Mouse (Mus musculus) cerebellum, adult 2 months (tissue): ENCODE results near the gene Itgb6. TPM values are rescaled to one million over a fixed set of nuclear protein-coding genes. Genes with fewer than 3 reads are reported as not detected.

ENCODE experiments used
- DNase-seq, 2 experiments: peaks; one replicate each; pipeline ENCODE4 v3.0.0; 2021
- H3K27ac ChIP-seq: fragments of 200-500 bp; 2 replicates; pipeline ENCODE4 v1.5.1; 2012; ENCODE audit warnings: low read length, control low read depth, inconsistent platforms; ENCODE audit not compliant: insufficient read depth
- H3K27me3 ChIP-seq: fragments of 200-500 bp; 2 replicates; pipeline ENCODE4 v1.6.1; 2012; ENCODE audit warnings: inconsistent platforms, mild to moderate bottlenecking, low read length, moderate library complexity; ENCODE audit not compliant: control insufficient read depth, insufficient read depth
- H3K4me1 ChIP-seq: fragments of 200-500 bp; 2 replicates; pipeline ENCODE4 v1.6.1; 2011; ENCODE audit warnings: low read length; ENCODE audit not compliant: control insufficient read depth, insufficient read depth
- H3K4me3 ChIP-seq: fragments of 200-500 bp; replicated peaks from 2 replicates; pipeline ENCODE3; 2011; ENCODE audit warnings: mild to moderate bottlenecking, low read depth, low read length, control low read depth; ENCODE audit not compliant: insufficient read depth
- CTCF ChIP-seq: fragments of 200-500 bp; IDR thresholded peaks from 2 replicates; pipeline ENCODE4 v1.5.1; 2011; ENCODE audit warnings: low read depth, mild to moderate bottlenecking, control low read depth, low read length, moderate library complexity, borderline replicate concordance; ENCODE audit not compliant: insufficient read depth
- POLR2A ChIP-seq: fragments of 200-500 bp; IDR thresholded peaks from 2 replicates; pipeline ENCODE4 v1.6.1; 2011; ENCODE audit warnings: low read length, control low read depth, borderline replicate concordance; ENCODE audit not compliant: insufficient read depth
- WGBS: fragments of 180-500 bp; shearing (Covaris S2); methylation state at CpG from one replicate; pipeline ENCODE4 v1.1.7; 2018; 5-methylcytosine and 5-hydroxymethylcytosine counted together
- polyA plus RNA-seq: library from polyadenylated mRNA; depleted of rRNA; stranded (reverse); fragments of >200 nt; gene quantifications from 2 replicates; pipeline ENCODE4 v1.2.3, GENCODE M21; 2012

Gene Itgb6
- polyA plus RNA-seq, 1 experiment: 0.28 TPM

DNA sequence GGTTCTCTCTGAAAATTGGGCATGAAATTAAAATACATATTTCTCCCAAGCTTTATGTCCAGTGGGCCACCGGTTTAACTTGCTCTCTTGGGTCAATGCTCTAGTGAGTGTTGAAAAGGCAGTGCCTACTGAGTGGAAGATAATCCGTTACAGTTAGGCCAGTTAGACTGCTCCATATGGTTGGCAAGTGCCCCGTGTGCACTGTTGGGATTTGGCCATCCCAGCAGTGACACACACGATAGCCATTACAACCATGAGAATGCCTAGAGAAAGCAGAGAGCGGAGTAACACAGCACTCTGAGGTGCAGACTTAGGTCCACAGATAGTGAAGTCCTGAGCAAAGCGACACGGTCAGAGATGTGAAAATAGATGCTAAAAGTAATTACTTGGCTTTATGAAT, 79.8 kb downstream of the Itgb6 start:
- Histone ChIP-seq H3K27me3 (no peaks in the 10 kb centered on the region), H3K4me3 (no peak overlapping the region), H3K27ac (no peak overlapping the region), H3K4me1 (no peaks in the 10 kb centered on the region)
- peak in 1 of 2 experiments; percentile 23 for DNase-seq
- TF ChIP-seq POLR2A: no peak
- no peak for TF ChIP-seq CTCF
- WGBS: 30% methylated on average over 7 of the region's 7 CpGs

DNA sequence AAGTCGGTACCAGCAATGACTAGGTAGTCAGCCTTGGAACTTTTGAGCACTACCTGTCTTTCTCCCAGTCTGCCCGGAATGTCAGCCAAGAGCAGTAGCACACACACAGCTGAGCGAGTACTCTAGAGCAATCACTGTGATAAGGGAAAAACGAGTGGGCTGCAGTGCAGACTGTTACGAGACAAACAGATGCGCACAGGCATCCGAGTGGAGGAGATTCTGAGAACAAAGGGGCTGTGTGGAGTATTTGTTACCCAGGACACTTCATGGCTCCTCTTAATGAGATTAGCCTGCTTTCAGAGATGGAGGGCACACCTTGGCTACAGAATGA, 82.1 kb downstream of the Itgb6 start:
- WGBS: 63% methylated on average over 7 of the region's 7 CpGs
- Histone ChIP-seq H3K4me3 (no peak overlapping the region), H3K27me3 (no peaks in the 10 kb centered on the region; the same call in 1 of the 2 replicates), H3K27ac (no peak overlapping the region), H3K4me1 (no peaks in the 10 kb centered on the region; the same call in 1 of the 2 replicates)
- no peak for DNase-seq
- TF ChIP-seq CTCF (no peak), POLR2A (no peak)

GRCm38 (mm10) chr2:60639617-60640341, 82.7 kb downstream of the Itgb6 start:
- Histone ChIP-seq H3K4me3 (no peak overlapping the region), H3K27ac (no peak overlapping the region), H3K27me3 (no peaks in the 10 kb centered on the region; the same call in 1 of the 2 replicates), H3K4me1 (no peaks in the 10 kb centered on the region; the same call in 1 of the 2 replicates)
- no peak for DNase-seq
- WGBS: 71% methylated on average over 10 of the region's 10 CpGs
- no peak for TF ChIP-seq CTCF
- no peak for TF ChIP-seq POLR2A

- H3K4me1 ChIP-seq: no peaks in the 10 kb centered on the region; the same call in 1 of the 2 replicates
- no peaks in the 10 kb centered on the region; the same call in 1 of the 2 replicates for H3K27me3 ChIP-seq
- H3K27ac ChIP-seq: no peak overlapping the region
- DNase-seq: no peak
- TF ChIP-seq CTCF: no peak
- no peak for TF ChIP-seq POLR2A
- WGBS: 37% methylated on average over 20 of the region's 20 CpGs
- H3K4me3 ChIP-seq: no peak overlapping the region
Observed at GRCm38 (mm10) chr2:60636910-60637761, 85.3 kb downstream of the Itgb6 start.

DNA sequence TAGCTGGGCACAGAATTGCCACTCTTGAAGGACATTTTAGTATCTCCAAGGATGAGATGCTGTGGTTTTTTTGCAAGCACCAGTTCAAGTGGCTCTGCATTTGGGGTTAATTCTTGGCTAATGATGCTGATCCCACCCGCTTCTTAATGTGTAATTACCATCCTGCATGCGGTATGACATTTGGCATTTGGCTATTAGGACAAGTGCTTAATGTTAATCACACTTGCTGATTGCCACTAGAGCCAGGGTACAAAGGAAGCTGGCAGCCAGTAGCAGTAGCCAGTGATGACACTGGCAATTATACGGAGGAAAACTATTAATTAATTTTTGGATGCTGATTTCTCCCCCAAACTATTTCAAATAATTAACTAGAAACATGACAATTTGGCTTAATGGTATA, 86.0 kb downstream of the Itgb6 start:
- WGBS: 49% methylated on average over 3 of the region's 3 CpGs
- no peak overlapping the region for H3K4me3 ChIP-seq
- H3K4me1 ChIP-seq: no peaks in the 10 kb centered on the region; the same call in 1 of the 2 replicates
- no peaks in the 10 kb centered on the region; the same call in 1 of the 2 replicates for H3K27me3 ChIP-seq
- no peak for DNase-seq
- TF ChIP-seq CTCF (no peak), POLR2A (no peak)
- H3K27ac ChIP-seq: no peak overlapping the region

DNA sequence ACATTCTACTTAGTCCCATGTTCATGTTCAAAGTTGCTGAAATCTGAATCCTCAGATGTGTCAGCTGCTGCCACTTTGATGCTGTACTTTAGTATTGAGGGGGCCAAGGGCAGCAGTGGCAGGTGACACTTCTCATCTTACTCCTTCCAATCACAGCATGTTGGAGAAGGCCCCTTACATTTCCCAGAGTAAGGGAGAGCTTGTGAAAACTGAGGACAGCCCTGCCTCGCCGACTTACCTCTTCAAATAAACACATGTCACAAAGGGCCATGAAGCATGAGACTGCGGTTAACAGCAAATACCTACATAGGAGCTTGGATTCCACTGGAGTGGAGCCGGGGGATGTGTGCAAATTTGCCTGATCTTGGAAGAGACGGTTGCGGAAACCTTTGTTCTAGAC, 86.4 kb downstream of the Itgb6 start:
- no peak overlapping the region for H3K27ac ChIP-seq
- DNase-seq: no peak
- H3K4me3 ChIP-seq: no peak overlapping the region
- no peaks in the 10 kb centered on the region; the same call in 1 of the 2 replicates for H3K4me1 ChIP-seq
- TF ChIP-seq CTCF (no peak), POLR2A (no peak)
- WGBS: 89% methylated on average over 6 of the region's 6 CpGs
- no peaks in the 10 kb centered on the region; the same call in 1 of the 2 replicates for H3K27me3 ChIP-seq

- 47% methylated on average over 2 of the region's 2 CpGs for WGBS
- Histone ChIP-seq H3K27me3 (no peaks in the 10 kb centered on the region; the same call in 1 of the 2 replicates), H3K4me1 (no peaks in the 10 kb centered on the region; the same call in 1 of the 2 replicates), H3K27ac (no peak overlapping the region), H3K4me3 (no peak overlapping the region)
- TF ChIP-seq CTCF (no peak), POLR2A (no peak)
- DNase-seq: no peak
Observed at GRCm38 (mm10) chr2:60632791-60633190, 89.7 kb downstream of the Itgb6 start.
